Mouse (Mus musculus) kidney, embryonic 15.5 days (tissue): ENCODE measurements around the gene Dnajc16. TPM values are rescaled to one million over a fixed set of nuclear protein-coding genes. Genes with fewer than 3 reads are reported as not detected.
"Not testable (repeated sequence)": the region's sequence is repeated elsewhere in the genome, so short reads cannot be mapped to it uniquely, and the experiment has no call there.

Experiments
- ATAC-seq: fragments of 200-750 bp; cut with Nextera tagmentation; replicated peaks from 2 replicates; pipeline ENCODE4 v1.8.0; 2017; ENCODE audit warnings: moderate TSS enrichment; ENCODE audit not compliant: low FRiP score
- H3K27ac ChIP-seq: fragments of 300-500 bp; sonication (generic); 2 replicates; pipeline ENCODE4 v1.5.1; 2015; ENCODE audit warnings: mild to moderate bottlenecking, inconsistent platforms
- H3K27me3 ChIP-seq: fragments of 300-500 bp; sonication (generic); 2 replicates; pipeline ENCODE4 v1.6.1; 2015; ENCODE audit warnings: inconsistent platforms
- H3K36me3 ChIP-seq: fragments of 300-500 bp; sonication (generic); 2 replicates; pipeline ENCODE4 v1.6.1; 2015; ENCODE audit warnings: inconsistent platforms
- H3K4me1 ChIP-seq: fragments of 300-500 bp; sonication (generic); 2 replicates; pipeline ENCODE4 v1.6.1; 2015; ENCODE audit warnings: inconsistent platforms
- H3K4me2 ChIP-seq: fragments of 300-500 bp; sonication (generic); 2 replicates; pipeline ENCODE4 v1.6.1; 2015; ENCODE audit warnings: moderate library complexity, mild to moderate bottlenecking, inconsistent platforms
- H3K4me3 ChIP-seq: fragments of 300-500 bp; sonication (generic); replicated peaks from 2 replicates; pipeline ENCODE4 v1.5.1; 2015; ENCODE audit warnings: mild to moderate bottlenecking, inconsistent platforms
- H3K9ac ChIP-seq: fragments of 300-500 bp; sonication (generic); 2 replicates; pipeline ENCODE4 v1.6.1; 2015; ENCODE audit warnings: mild to moderate bottlenecking, inconsistent platforms
- H3K9me3 ChIP-seq: fragments of 300-500 bp; sonication (generic); replicated peaks from 2 replicates; pipeline ENCODE4 v1.6.1; 2016; ENCODE audit warnings: inconsistent platforms
- WGBS: fragments of 180-500 bp; shearing (Covaris S2); methylation state at CpG from one replicate; pipeline ENCODE4 v1.1.7; 2015; ENCODE audit warnings: mixed read lengths; 5-methylcytosine and 5-hydroxymethylcytosine counted together
- polyA plus RNA-seq: library from polyadenylated mRNA; unstranded; fragments of >200 nt; fragmentation: Nextera tagmentation; extraction: Ambion mirVana; gene quantifications from 2 replicates; pipeline ENCODE4 v1.2.1, GENCODE M21; 2015

The Dnajc16 gene
- polyA plus RNA-seq, 1 experiment from 2014 or later: 5.2 TPM

GRCm38 (mm10) chr4:141773019-141773418, 17.7 kb downstream of the Dnajc16 start:
- not testable (repeated sequence) for H3K4me1 ChIP-seq, H3K27ac ChIP-seq, H3K9me3 ChIP-seq, H3K9ac ChIP-seq, H3K27me3 ChIP-seq, H3K4me2 ChIP-seq, ATAC-seq, H3K4me3 ChIP-seq
- WGBS: 94% methylated on average over 4 of the region's 4 CpGs
- peaks cover 96% of the 10 kb centered on the region for H3K36me3 ChIP-seq

GRCm38 (mm10) chr4:141771823-141772222, 18.9 kb downstream of the Dnajc16 start:
- Histone ChIP-seq H3K9me3 (no peaks in the 10 kb centered on the region), H3K9ac (no peak overlapping the region), H3K4me2 (no peak overlapping the region), H3K27me3 (no peaks in the 10 kb centered on the region), H3K4me3 (no peak overlapping the region), H3K36me3 (peaks cover 100% of the 10 kb centered on the region), H3K4me1 (peaks cover 14% of the 10 kb centered on the region), H3K27ac (no peak overlapping the region)
- no peak for ATAC-seq
- WGBS: 88% methylated on average over 8 of the region's 8 CpGs

- H3K9ac ChIP-seq: no peak overlapping the region
- WGBS: 89% methylated on average over 8 of the region's 8 CpGs
- H3K4me1 ChIP-seq: peaks cover 22% of the 10 kb centered on the region
- H3K36me3 ChIP-seq: peaks cover 97% of the 10 kb centered on the region
- H3K27me3 ChIP-seq: no peaks in the 10 kb centered on the region
- H3K9me3 ChIP-seq: no peaks in the 10 kb centered on the region
- ATAC-seq: no peak
- H3K27ac ChIP-seq: no peak overlapping the region
- H3K4me2 ChIP-seq: no peak overlapping the region
- no peak overlapping the region for H3K4me3 ChIP-seq
Measured at GRCm38 (mm10) chr4:141769501-141770160, 21.1 kb downstream of the Dnajc16 start.

GRCm38 (mm10) chr4:141767353-141768036, 23.2 kb downstream of the Dnajc16 start:
- peak overlapping the region; percentile 10; the same call in 1 of the 2 replicates for H3K4me2 ChIP-seq
- H3K27ac ChIP-seq: peak overlapping the region; percentile 84
- peaks cover 97% of the 10 kb centered on the region for H3K36me3 ChIP-seq
- no peak overlapping the region for H3K4me3 ChIP-seq
- WGBS: 69% methylated on average over 19 of the region's 19 CpGs
- H3K27me3 ChIP-seq: no peaks in the 10 kb centered on the region
- no peaks in the 10 kb centered on the region for H3K9me3 ChIP-seq
- H3K4me1 ChIP-seq: peaks cover 22% of the 10 kb centered on the region
- H3K9ac ChIP-seq: no peak overlapping the region
- ATAC-seq: peak; percentile 63; the same call in 1 of the 2 replicates

GRCm38 (mm10) chr4:141766668-141767352, 23.9 kb downstream of the Dnajc16 start:
- H3K27me3 ChIP-seq: no peaks in the 10 kb centered on the region
- no peak overlapping the region for H3K4me3 ChIP-seq
- no peaks in the 10 kb centered on the region for H3K9me3 ChIP-seq
- ATAC-seq: no peak
- H3K4me2 ChIP-seq: 0 out of 2 replicates have a peak overlapping the region, but pooled peaks have one; percentile 10
- peak overlapping the region; percentile 84 for H3K27ac ChIP-seq
- H3K4me1 ChIP-seq: peaks cover 22% of the 10 kb centered on the region
- peaks cover 95% of the 10 kb centered on the region for H3K36me3 ChIP-seq
- no peak overlapping the region for H3K9ac ChIP-seq
- WGBS: 61% methylated on average over 19 of the region's 19 CpGs

GRCm38 (mm10) chr4:141766316-141766667, 24.4 kb downstream of the Dnajc16 start:
- Histone ChIP-seq H3K9me3 (no peaks in the 10 kb centered on the region), H3K9ac (no peak overlapping the region), H3K27ac (peak overlapping the region; percentile 84), H3K4me2 (0 out of 2 replicates have a peak overlapping the region, but pooled peaks have one; percentile 10), H3K36me3 (peaks cover 95% of the 10 kb centered on the region), H3K4me1 (peaks cover 22% of the 10 kb centered on the region), H3K27me3 (no peaks in the 10 kb centered on the region), H3K4me3 (no peak overlapping the region)
- WGBS: 80% methylated on average over 8 of the region's 8 CpGs
- ATAC-seq: no peak

GRCm38 (mm10) chr4:141765008-141765407, 25.7 kb downstream of the Dnajc16 start:
- no peak for ATAC-seq
- Histone ChIP-seq H3K4me2 (no peak overlapping the region), H3K9me3 (no peaks in the 10 kb centered on the region), H3K9ac (no peak overlapping the region), H3K36me3 (peaks cover 87% of the 10 kb centered on the region), H3K27me3 (no peaks in the 10 kb centered on the region), H3K4me1 (peaks cover 22% of the 10 kb centered on the region), H3K27ac (no peak overlapping the region), H3K4me3 (no peak overlapping the region)
- 95% methylated on average over 3 of the region's 3 CpGs for WGBS

GRCm38 (mm10) chr4:141763476-141763875, 27.3 kb downstream of the Dnajc16 start:
- H3K4me3 ChIP-seq: no peak overlapping the region
- no peak overlapping the region for H3K9ac ChIP-seq
- ATAC-seq: no peak
- peaks cover 22% of the 10 kb centered on the region for H3K4me1 ChIP-seq
- no peak overlapping the region for H3K27ac ChIP-seq
- WGBS: 90% methylated on average over 12 of the region's 12 CpGs
- H3K9me3 ChIP-seq: no peaks in the 10 kb centered on the region
- no peaks in the 10 kb centered on the region for H3K27me3 ChIP-seq
- peaks cover 72% of the 10 kb centered on the region for H3K36me3 ChIP-seq
- no peak overlapping the region for H3K4me2 ChIP-seq

- no peak for ATAC-seq
- Histone ChIP-seq H3K9ac (no peak overlapping the region), H3K4me1 (peaks cover 11% of the 10 kb centered on the region), H3K4me2 (no peak overlapping the region), H3K27me3 (no peaks in the 10 kb centered on the region), H3K9me3 (no peaks in the 10 kb centered on the region), H3K4me3 (no peak overlapping the region), H3K36me3 (peaks cover 59% of the 10 kb centered on the region), H3K27ac (no peak overlapping the region)
- WGBS: 92% methylated on average over 13 of the region's 13 CpGs
Measured at GRCm38 (mm10) chr4:141762102-141762598, 28.6 kb downstream of the Dnajc16 start.

GRCm38 (mm10) chr4:141760942-141761341, 29.8 kb downstream of the Dnajc16 start:
- Histone ChIP-seq H3K36me3 (peaks cover 46% of the 10 kb centered on the region), H3K9ac (no peak overlapping the region), H3K4me1 (no peaks in the 10 kb centered on the region), H3K4me3 (no peak overlapping the region), H3K27me3 (no peaks in the 10 kb centered on the region), H3K9me3 (no peaks in the 10 kb centered on the region), H3K4me2 (no peak overlapping the region), H3K27ac (no peak overlapping the region)
- ATAC-seq: no peak
- WGBS: 78% methylated on average over 4 of the region's 4 CpGs

- Histone ChIP-seq H3K4me1 (no peaks in the 10 kb centered on the region), H3K27ac (no peak overlapping the region), H3K27me3 (no peaks in the 10 kb centered on the region), H3K9me3 (no peaks in the 10 kb centered on the region), H3K4me2 (no peak overlapping the region), H3K9ac (no peak overlapping the region), H3K36me3 (peaks cover 30% of the 10 kb centered on the region), H3K4me3 (no peak overlapping the region)
- no peak for ATAC-seq
- WGBS: 68% methylated on average over 6 of the region's 6 CpGs
Measured at GRCm38 (mm10) chr4:141758874-141759542, 31.7 kb downstream of the Dnajc16 start.
